Mouse (Mus musculus): Measurements from ENCODE around the gene Cox14. TPM values are rescaled to one million over a fixed set of nuclear protein-coding genes. Genes with fewer than 3 reads are reported as not detected.
A peak's percentile ranks its signal among the peaks of the same experiment; 100 is the strongest.

Cox14 gene
- polyA plus RNA-seq (2012; ENCODE audit: insufficient read depth, low replicate concordance), result 83.6 and 145 TPM in 2 replicates

DNA sequence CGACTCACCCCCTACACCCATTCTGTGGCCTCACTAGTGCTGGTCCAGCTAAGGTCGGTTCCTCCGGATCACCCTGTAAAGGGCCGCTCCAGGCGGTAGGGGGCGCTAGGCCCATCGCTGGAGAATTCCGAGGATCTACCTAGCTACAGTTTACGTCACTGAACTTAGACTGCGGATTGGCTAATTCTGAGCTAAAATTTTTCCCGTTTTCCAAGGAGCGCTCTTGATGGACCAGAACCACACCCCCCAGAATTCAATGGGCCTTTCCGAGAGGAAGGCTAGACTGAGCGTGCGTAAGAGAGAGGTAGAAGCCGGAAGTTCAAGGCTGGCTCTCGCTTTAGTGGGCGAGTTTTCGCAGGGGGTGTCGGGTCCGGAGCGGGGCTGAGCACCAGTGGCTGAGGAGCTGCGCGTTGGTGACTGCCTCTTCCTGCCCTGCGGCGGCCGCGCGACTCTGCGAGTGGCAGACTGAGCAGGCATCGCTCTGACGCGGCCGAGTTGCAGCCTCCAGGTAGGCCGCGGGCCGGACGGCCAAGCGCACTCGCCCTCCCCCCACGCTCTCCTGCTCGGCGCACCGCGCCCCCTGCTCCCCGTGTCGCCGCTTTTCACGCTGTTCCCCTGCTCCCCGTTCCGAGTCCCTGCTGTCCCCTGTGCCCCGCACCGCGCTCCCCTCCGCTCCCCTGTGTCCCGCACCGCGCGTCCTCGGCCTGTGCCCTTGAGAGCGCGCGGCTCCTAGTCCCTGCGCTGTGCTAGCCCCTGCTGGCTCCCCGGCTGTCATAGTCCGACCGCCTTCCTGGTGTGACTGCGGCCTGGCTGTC, at the start of gene Cox14:
Cox14 (plus strand) TSS at position 278 of the 815 bp plus-strand sequence.
- TF ChIP-seq GATA1 (IDR thresholded peaks at IDR 0.05; ENCODE audit: borderline replicate concordance, low read length), result no peak
- TF ChIP-seq FLI1 (IDR thresholded peaks at IDR 0.05; ENCODE audit: low read length), result no peak
- Histone ChIP-seq H3K9me3 (no peaks in the 10 kb centered on the region), H3K4me3 (replicated peaks) (peak within 1 kb of the TSS; percentile 99), H3K36me3 (replicated peaks; ENCODE audit: low read length) (peaks cover 29% of the 10 kb centered on the region), H3K4me1 (peaks cover 44% of the 10 kb centered on the region), H3K27me3 (replicated peaks) (peaks cover 5% of the 10 kb centered on the region)

DNA sequence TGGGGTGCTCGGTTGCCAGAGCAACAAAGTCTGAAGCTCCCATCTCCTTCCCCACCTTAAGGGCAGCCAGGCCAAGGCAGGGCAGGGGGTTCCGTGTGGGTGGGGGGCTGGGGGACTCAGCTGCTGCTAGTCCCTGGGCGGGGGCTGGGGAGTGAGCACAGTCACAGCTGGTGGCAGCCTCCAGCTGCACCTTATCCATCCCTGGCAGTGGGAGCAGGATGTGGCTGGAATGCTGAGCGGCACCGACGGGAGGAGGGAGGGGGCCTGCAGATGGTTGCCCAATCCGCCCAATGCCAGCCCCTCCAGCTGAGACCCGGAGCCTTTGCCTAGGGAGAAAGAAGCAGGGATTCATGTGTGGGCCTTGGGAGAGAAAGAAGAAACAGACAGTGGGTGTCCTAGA, 48.3 kb upstream of the Cox14 start:
- Histone ChIP-seq H3K9me3 (no peaks in the 10 kb centered on the region), H3K4me3 (replicated peaks) (no peak overlapping the region), H3K27me3 (replicated peaks) (peaks cover 79% of the 10 kb centered on the region), H3K4me1 (peaks cover 11% of the 10 kb centered on the region), H3K36me3 (replicated peaks; ENCODE audit: low read length) (no peaks in the 10 kb centered on the region)
- TF ChIP-seq GATA1 (IDR thresholded peaks at IDR 0.05; ENCODE audit: borderline replicate concordance, low read length), result no peak
- no peak for TF ChIP-seq FLI1 (IDR thresholded peaks at IDR 0.05; ENCODE audit: low read length)

DNA sequence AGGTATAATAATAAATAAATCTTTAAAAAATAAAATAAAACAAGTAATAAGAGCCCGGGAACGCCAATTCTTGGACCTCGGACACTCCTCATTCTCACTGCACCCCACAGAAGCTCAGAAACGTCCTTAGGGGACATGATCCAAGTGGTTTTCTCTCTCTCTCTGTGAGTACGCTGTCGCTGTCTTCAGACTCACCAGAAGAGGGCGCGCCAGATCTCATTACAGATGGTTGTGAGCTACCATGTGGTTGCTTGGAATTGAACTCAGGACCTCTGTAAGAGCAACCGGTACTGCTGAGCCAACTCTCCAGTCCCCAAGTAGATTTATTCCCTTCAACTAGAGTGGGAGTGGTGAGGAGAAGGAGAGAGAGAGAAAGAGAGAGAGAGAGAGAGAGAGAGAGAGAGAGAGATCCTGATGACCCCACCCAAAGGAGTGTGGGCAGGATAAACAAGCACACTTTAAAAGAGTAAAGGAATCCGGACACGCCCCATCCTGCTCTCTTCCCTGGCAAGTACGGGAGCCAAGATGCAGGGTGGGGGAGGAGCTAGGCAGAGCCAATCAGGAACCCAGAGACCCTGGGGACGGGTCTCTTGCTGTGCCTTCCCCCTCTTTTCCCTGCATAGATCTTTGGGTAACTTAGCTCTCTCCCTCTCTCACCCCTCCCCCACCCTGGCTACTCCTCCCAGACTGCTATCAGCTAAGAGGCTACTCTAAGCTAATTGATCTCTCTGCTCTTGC, 47.2 kb upstream of the Cox14 start:
- H3K36me3 ChIP-seq (replicated peaks; ENCODE audit: low read length), result no peaks in the 10 kb centered on the region
- no peak overlapping the region for H3K4me3 ChIP-seq (replicated peaks)
- TF ChIP-seq GATA1 (IDR thresholded peaks at IDR 0.05; ENCODE audit: borderline replicate concordance, low read length), result no peak
- peaks cover 11% of the 10 kb centered on the region for H3K4me1 ChIP-seq
- H3K9me3 ChIP-seq, result peaks cover 4% of the 10 kb centered on the region; the same call in 1 of the 2 replicates
- H3K27me3 ChIP-seq (replicated peaks), result peaks cover 74% of the 10 kb centered on the region

DNA sequence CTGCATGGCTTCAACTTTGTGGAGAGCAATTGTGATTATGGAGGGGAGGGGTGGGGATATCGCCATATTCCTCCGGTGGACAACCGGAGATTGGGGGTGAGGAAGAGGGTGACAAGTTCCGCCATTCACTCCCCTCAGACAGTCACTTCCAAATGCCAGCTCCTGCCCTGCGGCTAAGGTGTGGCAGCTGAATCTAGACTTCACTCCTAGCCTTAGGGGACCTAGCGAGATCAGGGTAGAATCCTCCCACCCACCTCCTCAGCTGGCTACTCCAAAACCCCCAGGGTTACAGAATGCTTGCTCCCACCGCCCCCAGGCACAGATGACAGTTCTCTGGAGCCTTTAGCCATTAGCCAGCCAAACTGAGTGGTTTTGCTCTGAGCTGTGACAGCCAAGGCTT, 46.4 kb upstream of the Cox14 start:
- Histone ChIP-seq H3K27me3 (replicated peaks) (peaks cover 69% of the 10 kb centered on the region), H3K36me3 (replicated peaks; ENCODE audit: low read length) (no peaks in the 10 kb centered on the region), H3K4me3 (replicated peaks) (no peak overlapping the region), H3K9me3 (peaks cover 6% of the 10 kb centered on the region; the same call in 1 of the 2 replicates), H3K4me1 (peaks cover 11% of the 10 kb centered on the region)
- TF ChIP-seq FLI1 (IDR thresholded peaks at IDR 0.05; ENCODE audit: low read length) (no peak), GATA1 (IDR thresholded peaks at IDR 0.05; ENCODE audit: borderline replicate concordance, low read length) (no peak)

DNA sequence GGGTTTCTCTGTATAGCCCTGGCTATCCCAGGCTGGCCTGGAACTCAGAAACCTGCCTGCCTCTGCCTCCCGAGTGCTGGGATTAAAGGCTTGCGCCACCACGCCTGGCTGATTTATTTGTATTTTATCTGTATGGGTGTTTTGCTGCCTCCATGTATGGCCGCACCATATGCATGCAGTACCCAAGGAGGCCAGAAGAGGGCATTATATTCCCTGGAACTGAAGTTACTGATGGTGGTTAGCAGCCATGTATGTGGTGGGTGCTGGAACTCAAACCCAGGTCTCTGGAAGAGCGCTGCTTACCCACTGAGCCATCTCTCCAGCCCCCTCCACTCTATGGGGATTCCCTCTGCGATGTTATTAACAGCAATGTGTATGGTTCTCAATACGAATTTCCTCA, 42.5 kb upstream of the Cox14 start:
- Histone ChIP-seq H3K36me3 (replicated peaks; ENCODE audit: low read length) (no peaks in the 10 kb centered on the region), H3K9me3 (peaks cover 6% of the 10 kb centered on the region; the same call in 1 of the 2 replicates), H3K4me1 (peaks cover 6% of the 10 kb centered on the region), H3K27me3 (replicated peaks) (peaks cover 64% of the 10 kb centered on the region), H3K4me3 (replicated peaks) (no peak overlapping the region)
- TF ChIP-seq FLI1 (IDR thresholded peaks at IDR 0.05; ENCODE audit: low read length), result no peak

DNA sequence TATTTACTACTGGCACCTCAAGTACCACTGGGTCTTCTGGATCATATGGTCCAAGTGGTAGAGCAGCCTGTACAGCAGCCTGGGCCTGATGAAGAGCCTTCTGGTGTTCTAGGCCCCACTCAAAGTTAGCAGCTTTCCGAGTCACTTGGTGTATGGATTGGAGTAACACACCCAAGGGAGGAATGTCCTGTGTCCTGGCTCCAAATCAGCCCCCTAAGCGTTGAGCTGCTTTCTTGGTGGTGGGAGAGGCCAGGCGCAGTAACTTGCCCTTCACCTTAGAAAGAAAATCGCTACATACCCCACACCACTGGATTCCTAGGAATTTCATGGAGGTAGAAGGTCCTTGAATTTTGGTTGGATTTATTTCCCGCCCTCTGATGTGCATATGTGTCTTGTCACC, 41.3 kb upstream of the Cox14 start:
- Histone ChIP-seq H3K4me1 (peaks cover 6% of the 10 kb centered on the region; the same call in 1 of the 2 replicates), H3K36me3 (replicated peaks; ENCODE audit: low read length) (no peaks in the 10 kb centered on the region), H3K4me3 (replicated peaks) (no peak overlapping the region), H3K27me3 (replicated peaks) (peaks cover 64% of the 10 kb centered on the region), H3K9me3 (peaks cover 6% of the 10 kb centered on the region; the same call in 1 of the 2 replicates)
- TF ChIP-seq FLI1 (IDR thresholded peaks at IDR 0.05; ENCODE audit: low read length) (no peak), GATA1 (IDR thresholded peaks at IDR 0.05; ENCODE audit: borderline replicate concordance, low read length) (no peak)

DNA sequence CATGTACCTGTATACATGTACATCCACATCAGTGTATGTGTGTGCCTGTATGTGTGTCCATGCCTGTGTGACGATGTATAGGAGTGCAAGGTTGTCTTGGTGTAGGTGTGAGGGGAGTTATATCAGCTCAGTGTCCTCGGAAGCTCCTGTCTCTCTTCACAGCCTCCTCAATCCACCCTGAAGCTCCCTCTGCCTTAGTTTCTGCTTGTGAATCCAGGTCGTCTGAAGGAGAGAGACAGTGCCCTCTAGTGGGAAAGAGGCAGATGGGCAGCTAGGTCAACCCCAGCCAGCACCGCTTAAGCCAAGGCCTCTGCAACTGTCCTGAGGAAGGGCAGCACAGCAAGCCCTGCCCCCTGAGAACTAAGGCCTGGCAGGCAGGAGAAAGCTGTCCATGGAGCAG, 36.7 kb upstream of the Cox14 start:
- Histone ChIP-seq H3K36me3 (replicated peaks; ENCODE audit: low read length) (no peaks in the 10 kb centered on the region), H3K27me3 (replicated peaks) (peaks cover 79% of the 10 kb centered on the region), H3K4me3 (replicated peaks) (peak overlapping the region; percentile 25), H3K9me3 (no peaks in the 10 kb centered on the region), H3K4me1 (peaks cover 6% of the 10 kb centered on the region; the same call in 1 of the 2 replicates)
- TF ChIP-seq FLI1 (IDR thresholded peaks at IDR 0.05; ENCODE audit: low read length) (no peak), GATA1 (IDR thresholded peaks at IDR 0.05; ENCODE audit: borderline replicate concordance, low read length) (no peak)

DNA sequence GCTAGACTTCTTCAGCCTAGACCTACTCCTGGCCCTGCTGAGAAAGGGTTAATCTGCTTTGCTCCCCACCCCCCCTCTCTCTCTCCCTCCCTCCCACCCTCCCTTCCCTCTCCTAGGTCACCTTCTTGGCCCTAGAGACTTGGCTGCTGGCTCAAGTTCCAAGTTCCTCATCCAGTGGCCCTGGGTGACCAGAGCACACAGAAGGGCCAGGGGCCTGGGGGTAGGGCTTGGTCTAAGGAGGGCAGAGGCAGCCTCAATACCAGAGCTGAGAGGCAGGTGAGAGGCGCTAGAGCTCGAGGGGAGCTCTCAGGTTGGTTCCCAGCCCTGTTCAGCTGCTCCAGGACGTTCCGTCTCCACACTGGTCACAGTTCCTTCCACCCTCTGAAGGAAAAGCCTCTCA, 34.5 kb upstream of the Cox14 start:
- H3K9me3 ChIP-seq, result no peaks in the 10 kb centered on the region
- no peak for TF ChIP-seq GATA1 (IDR thresholded peaks at IDR 0.05; ENCODE audit: borderline replicate concordance, low read length)
- TF ChIP-seq FLI1 (IDR thresholded peaks at IDR 0.05; ENCODE audit: low read length), result no peak
- H3K4me3 ChIP-seq (replicated peaks), result no peak overlapping the region

DNA sequence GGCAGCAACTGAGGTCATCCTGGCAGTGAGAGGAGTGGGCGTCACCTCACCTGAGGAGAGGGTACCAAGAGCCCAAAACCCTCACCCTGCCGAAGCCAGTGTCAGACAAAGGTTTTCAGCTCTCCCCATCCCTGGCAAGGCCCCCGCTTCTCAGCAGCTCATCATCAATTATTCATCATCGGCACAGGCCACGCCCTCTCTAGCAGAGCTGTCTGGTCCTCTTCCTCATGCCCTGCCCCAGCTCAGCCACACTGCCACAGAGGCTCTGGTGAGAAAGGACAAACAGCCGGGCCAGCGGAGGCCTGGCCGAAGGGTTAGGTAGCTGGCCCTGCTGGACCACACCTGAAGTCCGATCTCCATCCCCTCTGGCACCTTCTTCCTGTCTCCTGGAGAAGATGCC, 33.4 kb upstream of the Cox14 start:
- no peak overlapping the region for H3K4me3 ChIP-seq (replicated peaks)
- H3K27me3 ChIP-seq (replicated peaks), result peaks cover 87% of the 10 kb centered on the region
- no peaks in the 10 kb centered on the region for H3K36me3 ChIP-seq (replicated peaks; ENCODE audit: low read length)
- TF ChIP-seq FLI1 (IDR thresholded peaks at IDR 0.05; ENCODE audit: low read length) (no peak), GATA1 (IDR thresholded peaks at IDR 0.05; ENCODE audit: borderline replicate concordance, low read length) (no peak)
- no peaks in the 10 kb centered on the region for H3K9me3 ChIP-seq
- peaks cover 6% of the 10 kb centered on the region; the same call in 1 of the 2 replicates for H3K4me1 ChIP-seq

More for the DNA sequence above, 34.5 kb upstream of the Cox14 start:
- Histone ChIP-seq H3K27me3 (replicated peaks) (peaks cover 85% of the 10 kb centered on the region), H3K36me3 (replicated peaks; ENCODE audit: low read length) (no peaks in the 10 kb centered on the region), H3K4me1 (peaks cover 6% of the 10 kb centered on the region; the same call in 1 of the 2 replicates)

DNA sequence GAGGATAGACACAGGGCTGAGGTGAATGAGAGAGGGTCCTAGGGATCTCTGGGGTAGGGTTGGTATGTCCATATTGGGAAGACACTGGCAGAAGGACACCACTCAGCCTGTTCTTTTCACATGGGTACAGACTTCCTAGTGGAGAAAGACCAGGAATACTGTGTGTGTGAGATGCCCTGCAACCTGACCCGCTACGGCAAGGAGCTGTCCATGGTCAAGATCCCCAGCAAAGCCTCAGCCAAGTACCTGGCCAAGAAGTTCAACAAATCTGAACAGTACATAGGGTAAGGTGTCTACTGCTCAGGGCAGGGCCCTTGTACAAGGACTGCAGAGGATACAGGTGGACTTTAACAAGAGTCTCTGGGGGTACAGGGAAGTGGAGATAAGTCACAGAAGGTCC, 28.1 kb upstream of the Cox14 start:
- Histone ChIP-seq H3K9me3 (no peaks in the 10 kb centered on the region), H3K36me3 (replicated peaks; ENCODE audit: low read length) (no peaks in the 10 kb centered on the region), H3K27me3 (replicated peaks) (peaks cover 70% of the 10 kb centered on the region), H3K4me3 (replicated peaks) (no peak overlapping the region), H3K4me1 (peaks cover 22% of the 10 kb centered on the region)
- TF ChIP-seq GATA1 (IDR thresholded peaks at IDR 0.05; ENCODE audit: borderline replicate concordance, low read length) (no peak), FLI1 (IDR thresholded peaks at IDR 0.05; ENCODE audit: low read length) (no peak)
